ENCODE assay signal across 35 mouse cellular contexts in genomic region chr14:121949897-121950296, GRCm38 (mm10). TPM values are rescaled to one million over a fixed set of nuclear protein-coding genes. Genes with fewer than 3 reads are reported as not detected.
DNase-seq lines count a peak whose midpoint lies in the region; ATAC-seq and TF ChIP-seq lines count a peak whose summit lies in the region.
"Had no signal": no experiment of that assay in that cellular context is flagged by ENCODE, and none has a peak within 500 bp of the region (broad histone marks: within the 10 kb centered on the region; RNA-seq: fewer than 3 reads in every experiment).

No protein-coding gene starts in this region.

- H3K4me3 ChIP-seq in heart, embryonic 11.5 days (ENCODE audit: low read depth, low read length), result no peak overlapping the region
- H3K4me3 ChIP-seq in spleen, adult 2 months (ENCODE audit: extremely low read depth, insufficient read depth, insufficient read length), result no peak overlapping the region
- H3K4me3 ChIP-seq in midbrain, embryonic 14.5 days (replicated peaks; ENCODE audit: low read depth, low read length), result no peak overlapping the region
- H3K4me3 ChIP-seq: embryonic facial prominence, embryonic 12.5 days; gastrocnemius, adult 2 months; heart, embryonic 15.5 days; hindbrain, embryonic 13.5 days; layer of hippocampus, adult 2 months; liver, embryonic 15.5 days; lung, embryonic 15.5 days; midbrain, embryonic 15.5 days; neural tube, embryonic 12.5 days; stomach, embryonic 15.5 days had no signal

- H3K9me3 ChIP-seq in heart, embryonic 11.5 days (replicated peaks; ENCODE audit: control insufficient read depth, low read length), result no peaks in the 10 kb centered on the region
- H3K9me3 ChIP-seq in midbrain, embryonic 14.5 days (ENCODE audit: control insufficient read depth, low read length), result no peaks in the 10 kb centered on the region
- H3K9me3 ChIP-seq: embryonic facial prominence, embryonic 12.5 days; heart, embryonic 15.5 days; hindbrain, embryonic 13.5 days; liver, embryonic 15.5 days; lung, embryonic 15.5 days; midbrain, embryonic 15.5 days; neural tube, embryonic 12.5 days; stomach, embryonic 15.5 days had no signal

- H3K27me3 ChIP-seq in heart, embryonic 11.5 days (ENCODE audit: control insufficient read depth, insufficient read depth, low read length), result no peaks in the 10 kb centered on the region
- no peaks in the 10 kb centered on the region for H3K27me3 ChIP-seq in spleen, adult 2 months (ENCODE audit: control insufficient read depth, insufficient read depth, low read length)
- H3K27me3 ChIP-seq in midbrain, embryonic 14.5 days (ENCODE audit: control insufficient read depth, insufficient read depth, low read length), result no peaks in the 10 kb centered on the region
- H3K27me3 ChIP-seq: embryonic facial prominence, embryonic 12.5 days; heart, embryonic 15.5 days; hindbrain, embryonic 13.5 days; liver, embryonic 15.5 days; lung, embryonic 15.5 days; midbrain, embryonic 15.5 days; neural tube, embryonic 12.5 days; stomach, embryonic 15.5 days had no signal

- no peak for ATAC-seq in heart, embryonic 11.5 days (replicated peaks; ENCODE audit: insufficient number of reproducible peaks, low FRiP score, low TSS enrichment)
- peak; percentile 46 for ATAC-seq in megakaryocyte, adult 5-6 weeks (ENCODE audit: poor library complexity, severe bottlenecking)
- ATAC-seq in midbrain, embryonic 14.5 days (ENCODE audit: low FRiP score, low TSS enrichment), result no peak
- ATAC-seq: activated CD4-positive, CD25-positive, alpha-beta regulatory T cell, adult 4 months; forebrain, embryonic 16.5 days; midbrain, embryonic 15.5 days had no signal

- peaks cover 3% of the 10 kb centered on the region; the same call in 1 of the 2 replicates for H3K36me3 ChIP-seq in heart, embryonic 11.5 days (ENCODE audit: control insufficient read depth, insufficient read depth, low read length)
- peaks cover 16% of the 10 kb centered on the region for H3K36me3 ChIP-seq in spleen, adult 2 months (ENCODE audit: control insufficient read depth, insufficient read depth, low read length)
- H3K36me3 ChIP-seq in midbrain, embryonic 14.5 days (ENCODE audit: control insufficient read depth, insufficient read depth, low read length), result 0 out of 2 replicates have a peak, but pooled peaks cover 4% of the 10 kb centered on the region
- H3K36me3 ChIP-seq: heart, embryonic 15.5 days; lung, embryonic 15.5 days; midbrain, embryonic 15.5 days; neural tube, embryonic 12.5 days had no signal

- TF ChIP-seq POLR2A in spleen, adult 2 months (IDR thresholded peaks at IDR 0.05; ENCODE audit: low read depth, low read length), result no peak

- H3K4me2 ChIP-seq in heart, embryonic 11.5 days, result no peak overlapping the region
- no peak overlapping the region for H3K4me2 ChIP-seq in midbrain, embryonic 14.5 days (ENCODE audit: low read length)
- H3K4me2 ChIP-seq: embryonic facial prominence, embryonic 12.5 days; heart, embryonic 15.5 days; hindbrain, embryonic 13.5 days; liver, embryonic 15.5 days; lung, embryonic 15.5 days; midbrain, embryonic 15.5 days; neural tube, embryonic 12.5 days; stomach, embryonic 15.5 days had no signal

- TF ChIP-seq CTCF in spleen, adult 2 months (IDR thresholded peaks at IDR 0.05; ENCODE audit: extremely low read depth, insufficient read depth, insufficient read length, insufficient replicate concordance), result no peak

- peaks cover 9% of the 10 kb centered on the region; the same call in 1 of the 2 replicates for H3K4me1 ChIP-seq in heart, embryonic 11.5 days (ENCODE audit: control insufficient read depth, insufficient read depth, low read length)
- peaks cover 38% of the 10 kb centered on the region for H3K4me1 ChIP-seq in spleen, adult 2 months (ENCODE audit: control insufficient read depth, insufficient read depth, insufficient read length)
- H3K4me1 ChIP-seq in midbrain, embryonic 14.5 days (ENCODE audit: control insufficient read depth, insufficient read depth, low read length), result no peaks in the 10 kb centered on the region
- H3K4me1 ChIP-seq: hindbrain, embryonic 13.5 days; lung, embryonic 15.5 days; midbrain, embryonic 15.5 days; neural tube, embryonic 12.5 days had no signal

- peak; percentile 75 for DNase-seq in heart, adult 11 months
- DNase-seq in spleen, adult 2 months (ENCODE audit: low read depth in 1 of 2, low spot score in 2 of 2), result no peak
- no peak for DNase-seq in spleen, postnatal 14 days (ENCODE audit: low spot score in 2 of 2)
- DNase-seq in testis, postnatal 10 days (ENCODE audit: low spot score), result no peak
- no peak for DNase-seq in right cerebral cortex, postnatal 25 days
- no peak for DNase-seq in midbrain, embryonic 14.5 days
- DNase-seq: adrenal gland, adult 2 months; adrenal gland, postnatal 36 days; cerebellum, adult 2 months; cerebellum, postnatal 14 days; gastrocnemius, adult 2 months; gastrocnemius, postnatal 36 days; kidney, adult 2 months; kidney, postnatal 36 days; left cerebral cortex, postnatal 4 days; lung, postnatal 36 days; thymus, postnatal 14 days had no signal

- no peak overlapping the region for H3K27ac ChIP-seq in heart, embryonic 11.5 days (ENCODE audit: low read depth, low read length)
- H3K27ac ChIP-seq in spleen, adult 2 months (ENCODE audit: insufficient read depth, low read length), result peak overlapping the region; percentile 39
- H3K27ac ChIP-seq in midbrain, embryonic 14.5 days (replicated peaks; ENCODE audit: low read depth, low read length), result no peak overlapping the region
- H3K27ac ChIP-seq: embryonic facial prominence, embryonic 12.5 days; gastrocnemius, adult 2 months; heart, embryonic 15.5 days; hindbrain, embryonic 13.5 days; layer of hippocampus, adult 2 months; liver, embryonic 15.5 days; lung, embryonic 15.5 days; midbrain, embryonic 15.5 days; neural tube, embryonic 12.5 days; stomach, embryonic 15.5 days had no signal

- 82% methylated on average over 5 of the region's 5 CpGs for WGBS in heart, embryonic 11.5 days (ENCODE audit: insufficient replicate concordance)
- 61% methylated on average over 5 of the region's 5 CpGs for WGBS in spleen, adult 2 months
- 94% methylated on average over 5 of the region's 5 CpGs for WGBS in midbrain, embryonic 14.5 days

- no peak overlapping the region for H3K9ac ChIP-seq in heart, embryonic 11.5 days (ENCODE audit: low read depth, low read length)
- H3K9ac ChIP-seq in midbrain, embryonic 14.5 days (replicated peaks; ENCODE audit: low read length), result no peak overlapping the region
- H3K9ac ChIP-seq: embryonic facial prominence, embryonic 12.5 days; heart, embryonic 15.5 days; hindbrain, embryonic 13.5 days; liver, embryonic 15.5 days; lung, embryonic 15.5 days; midbrain, embryonic 15.5 days; neural tube, embryonic 12.5 days; stomach, embryonic 15.5 days had no signal

RNA-seq across cellular contexts. Expression of gene Gpr183, which starts 15.1 kb away (rescaled TPM):
- polyA plus RNA-seq in heart, embryonic 11.5 days (2014; fragmentation: Nextera tagmentation; extraction: Ambion mirVana), result 1.5 TPM in 2 replicates
- 19.3 and 21.5 TPM in 2 replicates for polyA plus RNA-seq in spleen, adult 2 months (2012; rRNA removed)
- total RNA-seq in megakaryocyte, adult 5-6 weeks (2015), result 39.0 and 39.1 TPM in 2 replicates
- total RNA-seq in megakaryocyte, adult 5-6 weeks (2017), result 33.8 and 36.4 TPM in 2 replicates
- 0.67 and 0.72 TPM in 2 replicates for polyA plus RNA-seq in midbrain, embryonic 14.5 days (2014; fragmentation: Nextera tagmentation; extraction: Ambion mirVana)

RNA-seq across cellular contexts. Expression of gene Gpr18, which starts 34.3 kb away (rescaled TPM):
- 0.20 and 0.42 TPM in 2 replicates for polyA plus RNA-seq in heart, embryonic 11.5 days (2014; fragmentation: Nextera tagmentation; extraction: Ambion mirVana)
- polyA plus RNA-seq in spleen, adult 2 months (2012; rRNA removed), result 91.9 and 111 TPM in 2 replicates
- 11.3 and 16.1 TPM in 2 replicates for total RNA-seq in megakaryocyte, adult 5-6 weeks (2015)
- total RNA-seq in megakaryocyte, adult 5-6 weeks (2017), result 11.9 and 12.9 TPM in 2 replicates
- not detected in 2 replicates for polyA plus RNA-seq in midbrain, embryonic 14.5 days (2014; fragmentation: Nextera tagmentation; extraction: Ambion mirVana)
- total RNA-seq: gastrocnemius, adult 2 months; gastrocnemius, postnatal 36 days; layer of hippocampus, adult 2 months; layer of hippocampus, postnatal 14 days; left cerebral cortex, adult 8-10 months; left cerebral cortex, postnatal 4 days had no signal
- polyA plus RNA-seq: brain, embryonic 14.5 days; cerebellum, adult 2 months; kidney, embryonic 16.5 days; limb, embryonic 14.5 days had no signal

Comparison
In these comparisons a context has a peak if more than half of its experiments do, and no peak if none do; other contexts are left out.
1. RNA of gene Gpr18, which starts 34.3 kb away (polyA plus RNA-seq): 91.9 to 111 TPM in spleen, adult 2 months; 0.20 to 0.42 TPM in heart, embryonic 11.5 days and not detected in midbrain, embryonic 14.5 days; every median in the first group is over 10 times any median in the second.